Mouse (Mus musculus) hematopoietic stem cell, adult 5-6 weeks (primary cell): ENCODE data around the gene Lbx2. TPM values are rescaled to one million over a fixed set of nuclear protein-coding genes. Genes with fewer than 3 reads are reported as not detected.

ENCODE experiments used
- ATAC-seq, 2 experiments: fragments of 125-278 bp in 1 of 2; replicated peaks in 1 of 2; 2 replicates each; pipeline ENCODE4 v1.8.0; 2016 to 2017; ENCODE audit warnings: inconsistent platforms in 2 of 2, mild to moderate bottlenecking in 2 of 2, moderate number of reproducible peaks in 2 of 2, low read depth in 1 of 2, moderate TSS enrichment in 1 of 2; ENCODE audit not compliant: low FRiP score in 2 of 2, poor library complexity in 2 of 2, severe bottlenecking in 2 of 2, insufficient read depth in 1 of 2, low TSS enrichment in 1 of 2
- total RNA-seq: library from RNA; stranded (forward); fragments of 172-1452, 232-1000 nt; gene quantifications from 2 replicates; pipeline ENCODE4 v1.2.3, GENCODE M21; 2017

Gene Lbx2
- total RNA-seq, 1 experiment from 2014 or later, result not detected

GRCm38 (mm10) chr6:83101316-83101687, 15.1 kb downstream of the Lbx2 start, which contains the start of the genes Ccdc142 and Gm42688:
Gene Ccdc142, plus strand, starts transcription at chr6:83101601.
Gene Gm42688, plus strand, starts transcription at chr6:83101617.
- peak; percentile 85 to 87 for ATAC-seq

- ATAC-seq, result peak; percentile 66 to 75
Measured at GRCm38 (mm10) chr6:83101688-83102556, 15.8 kb downstream of the Lbx2 start.

GRCm38 (mm10) chr6:83103130-83103650, 17.0 kb downstream of the Lbx2 start:
- ATAC-seq, result no peak

GRCm38 (mm10) chr6:83104158-83104557, 18.0 kb downstream of the Lbx2 start:
- ATAC-seq, result no peak

- ATAC-seq, result peak; percentile 70 to 73; a peak in 3 of 4 replicates
Measured at GRCm38 (mm10) chr6:83107566-83108400, 21.6 kb downstream of the Lbx2 start.

GRCm38 (mm10) chr6:83108762-83109668, 22.8 kb downstream of the Lbx2 start, which contains the start of gene Mrpl53:
Gene Mrpl53, plus strand, starts transcription at chr6:83109040.
- peak; percentile 56 to 71 for ATAC-seq

GRCm38 (mm10) chr6:83111510-83112136, 25.5 kb downstream of the Lbx2 start:
- no peak for ATAC-seq

- ATAC-seq, result peak; percentile 64 to 84
Measured at GRCm38 (mm10) chr6:83115011-83115671, 29.0 kb downstream of the Lbx2 start, which contains the start of gene Mogs. Gene Mogs, plus strand, starts transcription at chr6:83115496.

- no peak for ATAC-seq
Measured at GRCm38 (mm10) chr6:83115682-83116372, 29.7 kb downstream of the Lbx2 start.

- ATAC-seq, result no peak
Measured at GRCm38 (mm10) chr6:83116373-83117164, 30.4 kb downstream of the Lbx2 start.

- no peak for ATAC-seq
Measured at GRCm38 (mm10) chr6:83117165-83117438, 30.9 kb downstream of the Lbx2 start.

- ATAC-seq, result no peak
Measured at GRCm38 (mm10) chr6:83117616-83118015, 31.4 kb downstream of the Lbx2 start.

GRCm38 (mm10) chr6:83118369-83118768, 32.2 kb downstream of the Lbx2 start:
- no peak for ATAC-seq

GRCm38 (mm10) chr6:83118825-83119733, 32.9 kb downstream of the Lbx2 start:
- ATAC-seq, result peak; percentile 54 to 57
